Mouse (Mus musculus) left cerebral cortex, adult 11 months (tissue): Measurements from ENCODE around the gene Trim44.

Experiments
- DNase-seq: peaks from one replicate; pipeline ENCODE4 v3.0.0; 2022; ENCODE audit warnings: low spot score

The Trim44 gene

DNA sequence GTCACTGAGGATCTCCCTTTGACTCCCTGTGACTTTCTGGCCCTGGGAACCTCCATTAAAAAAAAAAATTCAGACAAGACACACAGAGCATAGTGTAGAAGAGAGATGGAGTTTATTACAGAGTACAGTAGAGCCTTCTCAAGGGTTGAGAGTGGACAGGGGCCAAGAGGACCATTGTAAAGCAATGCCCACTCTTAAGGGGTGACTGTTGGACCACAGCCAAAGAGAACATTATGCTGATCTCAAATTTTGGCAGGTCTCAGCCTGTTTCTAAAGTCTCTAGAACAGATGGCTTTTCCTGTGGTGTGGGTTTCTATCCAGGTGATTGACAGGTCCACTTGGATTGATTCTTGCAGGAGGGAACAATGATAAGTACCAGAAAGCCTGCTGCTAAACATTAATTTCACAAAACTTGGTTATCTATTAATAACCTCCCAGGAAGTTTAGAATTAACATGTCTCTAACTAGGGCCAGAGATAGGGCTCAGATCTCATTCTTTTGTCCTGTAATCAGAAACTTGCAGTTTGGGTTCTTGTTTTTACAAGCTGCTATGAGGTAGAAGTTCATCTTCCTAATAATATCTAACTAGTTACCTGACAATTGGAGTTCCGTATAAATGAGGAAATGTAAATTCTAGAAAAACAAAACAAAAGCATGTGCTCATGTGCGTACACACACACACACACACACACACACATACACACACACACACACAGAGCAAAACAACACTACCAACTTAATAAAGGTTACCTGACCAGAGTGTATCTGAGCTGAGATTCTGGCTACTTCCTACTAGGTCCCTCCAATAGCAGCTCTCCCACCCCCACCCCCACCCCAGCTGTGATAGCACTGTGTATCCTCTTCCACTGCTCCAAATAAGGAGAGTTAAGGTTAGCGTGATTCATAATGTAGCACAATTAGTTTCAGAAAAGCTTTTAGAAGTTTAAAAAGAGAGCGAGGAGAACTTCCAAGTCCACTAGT, 1.0 kb downstream of the Trim44 start:
- DNase-seq: no peak

DNA sequence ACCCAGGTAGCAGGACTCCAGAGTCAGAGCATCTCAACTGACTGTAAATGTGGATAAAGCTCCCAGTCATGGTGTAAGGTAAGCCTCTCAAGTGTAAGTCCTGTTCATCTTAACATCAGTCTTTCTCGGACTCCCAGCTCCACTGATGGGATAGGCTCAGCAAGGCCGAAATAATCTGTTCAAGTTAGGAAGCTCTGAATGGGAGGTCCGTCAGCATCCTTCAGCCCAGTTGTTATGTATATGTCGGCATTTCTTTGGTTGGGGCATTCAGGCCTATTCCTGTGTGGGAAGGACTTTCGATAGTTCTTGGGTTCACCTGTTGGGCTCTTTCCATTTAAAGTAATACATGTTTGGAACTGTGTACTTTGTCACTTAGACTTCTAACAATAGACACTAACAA, 3.6 kb downstream of the Trim44 start:
- no peak for DNase-seq

DNA sequence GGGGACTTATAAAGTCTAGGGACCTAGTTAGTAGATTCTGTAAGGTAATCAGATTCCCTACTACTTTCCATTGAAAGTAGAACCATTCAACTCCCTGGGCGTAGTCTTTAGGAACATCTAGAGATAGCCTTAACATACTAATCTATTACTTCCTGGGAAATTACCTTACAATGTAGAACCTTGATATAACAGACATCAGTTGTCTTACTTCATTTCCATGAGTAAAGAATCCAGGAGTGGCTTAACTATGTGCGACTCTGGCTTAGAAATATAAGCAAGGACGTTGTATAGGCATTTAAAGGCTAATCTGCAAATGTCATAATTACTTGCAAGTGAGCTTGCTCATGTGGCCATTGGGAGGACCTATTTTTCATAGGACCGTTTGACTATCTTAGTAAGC, 4.3 kb downstream of the Trim44 start:
- DNase-seq: no peak

DNA sequence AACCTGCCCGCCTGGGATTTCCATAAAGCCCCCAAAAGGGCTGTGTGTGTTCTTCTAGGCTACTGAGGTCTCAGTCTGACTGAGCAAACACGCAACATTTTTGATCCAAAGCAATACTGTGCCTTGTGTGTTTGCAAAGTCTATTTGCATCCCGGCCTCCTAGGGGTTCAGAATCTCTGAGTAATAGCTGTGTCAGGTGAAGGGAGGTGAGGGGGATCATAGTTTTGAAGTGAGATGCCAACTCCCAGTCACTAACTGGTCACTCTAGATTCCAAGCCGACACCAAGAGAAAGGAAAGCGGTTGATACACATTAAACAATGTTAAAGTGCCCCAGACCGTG, 6.3 kb downstream of the Trim44 start:
- DNase-seq: no peak

DNA sequence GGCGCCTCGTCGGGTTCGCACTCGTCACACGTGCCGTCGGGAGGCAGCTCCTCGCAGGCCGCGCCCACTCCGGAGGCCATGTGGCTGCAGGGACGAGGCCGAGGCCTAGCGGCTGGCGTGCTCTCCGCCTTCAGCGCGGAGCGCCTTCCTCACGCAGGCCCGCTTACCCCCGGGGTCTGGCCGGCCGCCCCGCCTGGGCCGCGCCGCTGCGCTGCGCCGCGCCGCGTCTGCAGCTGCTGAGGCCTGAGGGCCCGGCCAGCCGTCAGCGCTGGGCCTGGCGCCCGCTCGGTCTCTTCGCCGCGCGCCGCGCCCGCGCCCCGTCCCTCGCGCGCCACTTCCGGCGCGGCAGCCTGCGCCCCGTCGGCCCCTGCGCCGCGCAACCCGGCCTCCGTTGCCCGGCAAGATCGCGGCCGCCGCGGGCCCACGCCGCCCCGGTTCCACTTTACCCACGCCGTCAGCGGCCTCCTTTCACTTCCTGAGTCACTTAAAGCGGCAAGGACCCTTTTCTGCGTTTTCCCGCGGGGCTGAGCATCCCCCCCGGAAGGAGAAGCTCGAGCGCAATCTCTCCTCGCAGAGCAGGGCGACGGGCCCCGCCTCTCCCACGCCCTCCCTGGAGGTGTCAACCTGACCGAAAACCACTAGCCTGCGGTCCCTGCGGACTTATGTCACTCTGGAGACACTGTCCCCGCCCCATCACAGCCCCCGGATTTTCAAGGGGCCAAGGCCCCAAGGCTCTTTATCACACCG, 6.8 kb downstream of the Trim44 start:
- DNase-seq: peak; percentile 89

DNA sequence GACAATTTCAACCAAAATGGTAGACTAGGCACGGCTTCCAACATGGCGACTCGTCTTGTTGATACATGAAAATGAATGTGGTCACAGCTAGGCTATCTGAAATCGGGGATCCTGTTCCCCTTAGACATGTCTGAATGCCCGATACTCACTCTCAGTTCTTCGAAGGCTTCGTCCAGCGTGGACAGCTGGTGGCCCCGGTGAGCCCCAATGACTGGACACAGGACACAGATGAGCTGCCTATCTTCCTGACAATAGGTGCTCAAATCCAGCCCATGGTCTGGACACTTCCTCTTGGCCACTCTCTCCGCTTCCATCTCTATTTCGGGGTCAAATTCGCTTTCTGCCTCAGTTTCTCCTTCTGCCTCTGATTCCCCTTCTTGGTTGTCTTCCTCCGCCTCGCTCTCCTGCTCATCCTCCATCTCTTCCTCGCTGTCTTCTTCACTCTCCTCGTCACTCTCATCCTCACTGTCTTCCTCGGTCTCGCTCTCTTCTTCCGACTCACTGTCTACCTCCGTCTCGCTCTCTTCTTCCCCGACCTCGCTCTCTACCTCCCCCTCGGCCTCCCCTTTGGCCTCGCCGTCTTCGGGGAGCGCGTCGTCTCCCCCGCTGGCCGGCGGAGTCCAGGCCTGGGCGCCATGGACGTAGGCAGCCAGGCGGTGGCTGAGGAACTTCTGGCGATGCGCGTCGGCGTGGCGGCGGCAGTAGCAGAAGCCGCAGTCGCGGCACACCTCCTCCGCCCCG, 7.6 kb downstream of the Trim44 start:
- no peak for DNase-seq

DNA sequence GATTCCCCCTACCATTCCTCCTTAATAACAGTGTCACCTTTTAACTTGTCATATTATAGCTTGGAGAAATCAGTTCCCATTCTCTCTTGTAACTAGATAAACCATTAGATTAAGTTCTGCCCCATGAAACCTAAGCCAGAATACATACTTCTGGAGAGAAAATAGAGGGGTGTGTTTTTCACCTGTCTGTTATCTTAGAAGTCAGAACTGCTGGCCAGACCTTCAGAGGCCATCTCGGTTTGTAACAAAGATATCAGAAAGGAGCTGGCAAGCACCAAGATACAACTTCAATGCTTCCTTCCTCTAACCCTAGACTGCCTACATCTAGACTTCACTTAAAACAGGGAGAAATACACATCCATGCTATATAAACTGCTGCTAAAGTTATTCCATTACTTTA, 11.1 kb downstream of the Trim44 start:
- no peak for DNase-seq

DNA sequence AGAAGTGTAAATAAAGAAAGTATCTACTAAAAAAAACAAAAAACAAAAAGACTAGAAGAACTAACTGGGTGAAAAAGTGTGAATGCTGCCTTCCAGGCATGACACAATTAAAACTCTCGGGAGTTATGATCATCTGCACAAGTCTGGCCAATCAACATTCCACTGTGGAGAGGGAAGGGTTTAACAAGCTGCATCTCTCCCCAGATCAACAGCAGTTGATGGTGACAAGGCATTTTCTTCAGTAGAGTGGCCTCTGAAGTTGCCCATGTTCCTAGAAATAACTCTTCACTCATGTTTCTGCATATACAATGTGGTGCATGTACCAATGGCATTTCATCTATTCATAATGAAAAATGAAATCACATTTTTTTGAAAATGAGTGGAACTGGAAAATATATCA, 14.2 kb downstream of the Trim44 start:
- DNase-seq: no peak

DNA sequence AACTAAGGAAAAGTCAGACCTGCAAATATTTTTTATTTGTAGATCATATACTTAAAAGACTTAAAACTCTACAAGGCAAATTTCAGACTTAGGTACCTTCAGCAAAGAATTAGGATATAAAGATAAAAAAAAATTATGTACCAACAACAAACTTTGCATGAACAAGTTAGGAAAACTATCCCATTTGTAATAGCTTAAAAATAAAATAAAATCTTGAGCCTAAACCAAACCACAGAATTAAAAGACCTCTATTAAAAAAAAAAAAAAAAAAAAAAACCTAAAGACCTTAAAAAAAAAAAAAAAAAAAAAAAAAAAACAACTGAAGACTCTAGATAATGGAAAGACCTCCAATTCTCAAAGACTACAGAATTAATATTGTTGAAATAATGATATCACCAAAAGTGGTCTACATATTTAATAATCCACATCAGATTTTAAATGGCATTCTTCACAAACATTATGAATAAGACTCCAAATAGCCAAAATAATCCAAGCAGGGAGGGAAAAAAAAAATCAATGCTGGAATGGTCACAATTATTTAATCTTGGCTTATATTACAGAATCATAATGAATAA, 22.2 kb downstream of the Trim44 start:
- DNase-seq: no peak

DNA sequence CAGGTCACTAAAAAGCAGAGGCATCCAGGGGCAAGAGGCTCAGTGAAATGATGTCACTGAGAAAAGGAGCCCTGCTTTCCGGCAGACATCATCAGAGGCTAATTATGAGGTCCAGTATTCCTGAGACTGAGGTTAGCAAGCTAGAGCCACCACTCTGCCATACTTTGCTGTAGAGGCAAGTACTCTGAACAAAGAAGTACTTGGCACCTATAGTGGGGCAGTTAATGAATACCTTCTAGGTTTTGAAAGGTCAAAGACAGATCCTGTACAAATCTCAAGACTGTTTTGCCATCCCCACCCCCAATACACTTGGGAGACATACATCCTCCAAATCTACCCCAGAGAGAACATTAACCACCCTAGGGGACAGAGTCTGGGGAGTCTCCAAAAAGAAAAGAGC, 23.1 kb downstream of the Trim44 start:
- DNase-seq: no peak

DNA sequence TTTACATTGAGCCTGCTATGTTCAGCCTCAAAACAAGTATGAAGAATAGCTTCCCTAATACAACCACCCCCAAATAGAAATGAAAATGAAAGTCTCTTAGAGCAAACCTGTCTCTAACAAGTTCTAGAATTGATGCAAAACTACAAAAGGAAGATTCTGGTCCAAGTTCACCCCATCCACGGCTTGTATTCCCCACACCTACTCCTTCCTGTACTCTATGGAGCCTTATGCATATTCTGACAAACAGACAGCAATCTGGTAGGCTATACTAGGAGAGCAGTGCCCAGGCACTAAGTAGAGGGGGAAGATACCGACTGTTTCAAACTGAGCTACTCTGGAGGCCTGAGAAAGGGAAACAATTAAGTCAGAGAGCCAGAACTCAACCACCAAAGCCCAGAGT, 23.6 kb downstream of the Trim44 start:
- DNase-seq: no peak

DNA sequence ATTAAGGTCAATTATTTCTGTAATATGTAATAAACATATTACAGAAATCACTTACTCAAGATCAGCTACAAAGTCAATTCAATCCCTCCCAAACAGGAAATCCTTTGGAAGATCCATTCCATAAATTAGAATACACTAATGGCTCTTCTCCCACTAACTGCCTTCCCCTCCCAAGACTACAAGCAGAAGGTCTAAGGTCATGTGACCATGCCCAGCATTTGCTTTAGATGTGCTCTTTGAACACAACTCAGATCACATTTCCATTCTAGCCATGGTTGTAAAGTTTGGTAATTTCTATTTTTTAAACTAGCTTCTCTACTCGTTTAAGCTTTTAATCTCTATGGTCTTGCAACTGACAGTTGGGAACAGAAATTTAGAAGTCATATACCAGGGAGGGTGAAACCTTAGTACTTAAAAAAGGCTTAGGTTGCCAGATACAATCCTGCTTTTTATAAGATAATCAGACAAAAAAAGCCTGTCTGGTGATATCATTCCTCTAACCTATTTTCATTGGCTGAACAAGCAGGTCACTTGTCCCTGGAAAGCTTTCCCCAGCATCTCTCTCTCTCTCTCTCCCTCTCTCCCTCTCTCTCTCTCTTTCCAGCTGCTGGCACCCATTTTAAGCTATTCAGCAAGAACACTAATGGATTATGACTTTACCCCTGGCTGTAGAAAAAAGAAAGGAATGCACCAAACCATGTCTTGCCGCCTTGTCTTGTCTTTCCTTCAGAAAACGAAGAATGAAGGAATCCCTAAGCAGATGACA, 24.4 kb downstream of the Trim44 start:
- no peak for DNase-seq

DNA sequence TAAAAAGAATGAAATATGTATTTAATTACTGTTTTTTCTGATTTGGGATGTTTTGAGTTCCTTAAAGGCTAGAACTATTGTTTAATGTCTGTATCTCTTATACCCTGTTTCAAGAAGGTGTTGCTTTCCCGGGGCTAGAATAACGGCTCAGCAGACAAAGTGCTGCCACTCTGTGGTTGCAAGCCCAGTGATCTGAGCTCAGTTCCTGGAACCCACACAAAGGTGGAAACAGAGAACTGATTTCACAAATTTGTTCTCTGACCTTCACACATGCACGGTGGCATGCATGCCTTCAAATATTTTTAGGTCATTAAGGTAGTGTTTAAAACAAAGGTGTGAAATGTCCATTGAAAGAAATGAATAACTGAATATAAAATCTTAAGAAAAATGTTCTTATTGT, 25.1 kb downstream of the Trim44 start:
- no peak for DNase-seq

DNA sequence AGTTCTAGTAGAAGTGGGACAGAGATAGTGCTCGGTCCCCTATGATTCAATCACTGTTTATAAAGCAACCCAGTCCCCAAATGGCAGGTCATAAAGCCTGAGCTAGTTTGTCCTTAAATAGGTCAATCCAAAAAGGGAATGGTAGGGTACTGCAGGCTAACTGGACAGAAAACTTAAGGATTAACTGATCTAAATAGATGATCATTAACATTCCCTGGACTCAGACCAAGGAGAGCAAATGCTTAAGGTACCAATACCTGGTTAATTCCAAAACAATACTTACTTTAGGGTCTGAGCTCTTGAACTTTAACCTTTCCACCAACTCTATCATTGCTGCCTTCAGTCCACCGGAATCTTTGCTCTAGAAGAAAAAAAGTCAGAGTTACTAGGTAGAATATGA, 27.0 kb downstream of the Trim44 start:
- DNase-seq: no peak

DNA sequence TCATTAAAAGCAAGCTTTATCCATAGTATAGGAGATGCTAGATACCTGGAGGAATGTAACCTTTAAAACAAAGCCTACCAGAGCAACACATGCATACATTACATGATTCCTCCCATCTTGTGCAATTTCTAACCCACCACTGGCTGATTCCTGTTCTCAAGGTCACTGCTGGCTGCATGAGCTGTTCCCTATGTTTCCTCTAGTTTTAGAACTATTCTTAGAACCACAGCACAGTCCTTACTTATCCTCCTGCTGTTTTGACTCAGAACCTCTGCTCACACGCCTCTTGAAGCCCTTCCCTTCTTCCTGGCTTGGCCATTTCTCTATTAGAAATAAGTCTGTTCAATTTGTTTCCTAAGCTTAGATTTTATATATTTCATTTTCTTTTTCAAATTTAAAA, 28.7 kb downstream of the Trim44 start:
- DNase-seq: no peak

DNA sequence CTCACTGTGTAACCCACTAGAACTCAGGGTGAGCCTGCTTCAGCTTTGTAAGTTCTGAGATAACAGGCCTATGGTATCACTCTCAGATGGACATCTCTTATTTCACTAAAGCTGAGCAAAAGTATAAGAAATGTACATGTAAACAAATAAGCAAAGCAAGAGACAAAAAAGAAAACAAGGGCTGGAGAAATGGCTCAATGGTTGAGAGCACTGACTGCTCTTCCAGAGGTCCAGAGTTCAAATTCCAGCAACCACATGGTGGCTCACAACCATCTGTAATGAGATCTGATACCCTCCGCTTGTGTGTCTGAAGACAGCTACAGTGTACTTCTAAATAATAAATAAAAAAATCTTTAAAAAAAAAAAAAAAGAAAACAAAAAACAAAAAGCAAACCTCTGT, 29.2 kb downstream of the Trim44 start:
- no peak for DNase-seq

DNA sequence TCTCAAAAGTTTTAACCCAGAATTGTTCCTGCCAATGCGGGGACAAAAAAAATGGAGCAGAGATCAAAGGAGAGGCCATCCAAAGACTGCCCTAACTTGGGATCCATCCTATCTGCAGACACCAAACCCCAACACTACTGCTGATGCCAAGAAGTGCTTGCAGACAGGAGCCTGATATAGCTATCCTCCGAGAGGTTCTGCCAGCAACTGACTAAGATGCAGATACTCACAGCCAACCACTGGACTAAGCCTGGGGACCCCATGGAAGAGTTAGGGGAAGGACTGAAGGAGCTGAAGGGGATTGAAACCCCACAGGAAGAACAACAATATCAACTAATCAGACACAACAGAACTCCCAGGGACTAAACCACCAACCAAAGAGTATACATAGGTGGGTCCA, 30.3 kb downstream of the Trim44 start:
- no peak for DNase-seq

DNA sequence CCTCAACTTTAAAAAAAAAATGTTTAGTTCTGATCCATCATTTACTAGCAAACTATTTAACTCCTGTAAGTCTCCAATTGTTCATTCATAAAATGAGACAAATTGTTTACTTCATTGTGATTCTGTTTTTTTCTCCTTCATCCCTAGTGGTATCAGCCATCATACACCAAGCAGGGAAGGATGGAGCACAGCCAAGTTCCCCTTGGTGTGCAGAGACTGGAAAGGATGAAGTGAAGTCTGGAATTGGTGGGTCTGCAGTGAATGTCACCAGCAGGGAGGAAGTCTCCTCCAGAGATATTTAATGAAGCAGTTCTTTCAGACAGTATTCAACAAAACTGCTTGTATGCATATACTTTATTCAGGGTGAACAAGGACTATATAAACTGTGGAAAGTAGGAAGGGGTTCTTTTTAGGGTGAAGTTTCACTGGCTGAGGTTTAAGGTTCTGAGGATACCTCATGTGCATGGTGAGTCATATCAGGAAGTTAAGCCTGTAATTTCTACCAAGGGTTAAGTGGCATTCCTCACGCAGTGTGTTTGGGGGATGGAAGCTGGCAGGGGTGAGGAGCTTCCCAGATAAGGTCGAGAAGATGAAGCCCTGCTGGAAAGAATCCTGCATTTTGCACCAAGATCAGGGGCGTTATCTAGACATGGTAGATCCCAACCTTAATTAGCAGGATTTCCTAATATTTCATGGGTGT, 34.1 kb downstream of the Trim44 start:
- DNase-seq: no peak

DNA sequence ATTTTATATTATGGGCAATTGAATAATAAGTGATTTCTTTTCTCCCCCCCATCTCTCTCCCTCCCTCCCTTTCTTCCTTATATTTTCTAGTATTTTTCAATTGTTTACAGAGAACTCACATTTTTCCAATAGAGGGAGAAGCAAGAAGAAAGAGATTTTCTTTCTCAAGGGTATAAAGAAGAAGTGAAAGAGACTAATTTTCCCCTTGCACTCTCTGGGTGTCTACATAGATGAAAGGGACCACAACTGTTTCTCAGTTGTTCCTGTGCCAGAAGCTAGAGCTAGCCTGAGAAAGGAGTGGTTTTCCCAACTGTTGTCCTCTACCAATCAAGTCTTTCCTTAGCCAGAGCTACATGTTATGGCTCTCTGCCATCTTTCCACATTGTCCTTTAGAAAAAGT, 34.9 kb downstream of the Trim44 start:
- no peak for DNase-seq

DNA sequence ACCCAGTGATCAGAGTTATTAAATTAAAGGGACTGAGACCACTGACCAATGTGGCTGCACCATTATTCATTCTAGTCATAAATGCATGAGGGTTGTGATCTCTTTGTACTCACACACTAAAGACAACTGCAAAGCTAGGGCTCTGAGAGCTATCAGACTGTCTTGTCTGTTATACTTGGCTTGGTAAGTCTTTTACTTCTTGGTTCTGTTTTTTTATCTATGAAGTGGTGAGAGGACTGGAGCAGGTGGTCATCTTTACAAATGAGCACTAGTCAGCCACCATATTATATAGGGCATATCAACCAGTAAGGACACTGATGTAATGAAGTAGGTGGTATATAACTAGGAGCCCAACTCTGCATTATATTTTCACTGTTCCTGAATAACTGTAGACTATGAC, 36.3 kb downstream of the Trim44 start:
- no peak for DNase-seq

DNA sequence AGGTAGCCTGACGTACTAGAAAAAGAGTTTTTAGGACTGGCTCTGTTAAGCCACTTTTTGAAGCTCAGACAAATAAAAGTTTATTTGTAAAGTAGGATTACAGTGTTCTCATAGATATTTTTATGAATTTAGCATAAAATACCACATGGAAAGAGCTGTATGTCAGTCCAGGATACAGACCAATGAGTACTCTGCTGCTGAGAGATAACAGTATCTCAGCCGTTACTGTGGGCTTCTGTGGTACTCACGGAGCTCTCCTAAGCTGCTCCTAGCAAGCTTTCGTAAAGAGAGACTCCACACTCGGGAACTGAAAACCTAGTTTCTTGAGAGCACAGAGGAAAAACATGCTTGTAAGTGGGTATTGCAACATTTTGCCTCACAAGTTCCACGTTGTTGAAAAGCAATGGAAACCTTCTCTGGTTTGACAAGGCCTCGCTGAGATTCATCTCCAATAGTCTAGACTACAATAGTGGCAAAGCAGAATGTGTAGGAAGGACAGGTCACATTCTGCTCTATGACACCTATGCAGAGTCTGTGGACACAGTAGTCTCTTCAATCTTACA, 41.6 kb downstream of the Trim44 start:
- no peak for DNase-seq
